Mouse (Mus musculus) adrenal gland, postnatal 0 days (tissue): Measurements from ENCODE around the gene Myo1c. TPM values are rescaled to one million over a fixed set of nuclear protein-coding genes. Genes with fewer than 3 reads are reported as not detected.

Source experiments
- polyA plus RNA-seq: library from polyadenylated mRNA; unstranded; fragments of >200 nt; fragmentation: Nextera tagmentation; extraction: Ambion mirVana; gene quantifications from 2 replicates; pipeline ENCODE4 v1.2.1, GENCODE M21; 2015

Myo1c gene
- polyA plus RNA-seq, result 33.3 and 43.7 TPM in 2 replicates

DNA sequence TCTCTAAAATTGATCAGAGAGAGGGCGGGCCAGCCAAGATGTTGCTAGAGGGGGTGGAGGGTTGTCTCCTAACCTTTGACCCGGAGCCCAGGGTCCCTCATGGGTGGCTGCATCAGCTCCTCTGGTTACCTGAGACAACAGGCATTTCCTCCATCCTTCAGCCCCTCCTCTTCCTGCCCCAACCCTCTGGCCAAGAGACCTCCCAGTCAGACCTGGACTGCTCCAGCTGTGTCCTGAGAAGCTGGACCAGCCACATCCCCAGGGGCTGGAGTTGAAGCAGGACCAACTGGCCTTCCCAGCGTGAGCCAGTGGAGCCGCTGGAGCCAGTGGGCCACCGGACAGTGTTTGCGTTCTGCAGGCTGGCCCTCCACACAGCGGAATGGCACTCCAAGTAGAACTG is at the start of gene Myo1c:
Myo1c (plus strand) TSS at position 194 of the 400 bp plus-strand sequence.

DNA sequence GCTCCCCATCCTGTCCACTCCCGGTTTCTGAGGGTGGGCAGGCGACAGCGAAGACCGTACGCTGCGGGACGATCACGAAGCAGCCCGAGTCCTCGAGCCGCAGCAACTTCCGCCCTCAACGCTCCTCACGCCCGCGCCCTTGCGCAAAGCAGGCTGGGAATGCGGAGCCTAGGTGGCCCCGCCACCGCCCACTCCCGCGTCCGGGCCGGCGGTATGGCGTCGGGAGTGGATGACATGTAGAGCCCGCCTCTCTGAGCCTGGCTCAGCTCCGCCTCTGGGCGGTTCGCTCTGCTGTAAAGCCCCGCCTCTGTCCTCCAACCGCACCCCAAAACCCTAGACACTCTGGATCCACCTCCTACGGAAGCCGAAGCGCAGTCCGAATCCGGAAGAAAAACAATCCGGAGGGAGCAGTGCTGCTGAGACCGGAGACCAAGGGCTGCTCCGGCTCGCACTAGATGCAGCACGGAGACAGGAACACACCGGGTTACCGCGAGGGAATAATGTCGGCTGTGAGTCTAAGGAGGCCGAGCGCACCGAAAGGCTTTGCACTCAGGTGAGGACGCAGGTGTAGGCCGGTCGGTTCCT is 19.6 kb upstream of the Myo1c start, which contains the start of gene Inpp5k:
Inpp5k (plus strand) TSS at position 344 of the 585 bp plus-strand sequence.

DNA sequence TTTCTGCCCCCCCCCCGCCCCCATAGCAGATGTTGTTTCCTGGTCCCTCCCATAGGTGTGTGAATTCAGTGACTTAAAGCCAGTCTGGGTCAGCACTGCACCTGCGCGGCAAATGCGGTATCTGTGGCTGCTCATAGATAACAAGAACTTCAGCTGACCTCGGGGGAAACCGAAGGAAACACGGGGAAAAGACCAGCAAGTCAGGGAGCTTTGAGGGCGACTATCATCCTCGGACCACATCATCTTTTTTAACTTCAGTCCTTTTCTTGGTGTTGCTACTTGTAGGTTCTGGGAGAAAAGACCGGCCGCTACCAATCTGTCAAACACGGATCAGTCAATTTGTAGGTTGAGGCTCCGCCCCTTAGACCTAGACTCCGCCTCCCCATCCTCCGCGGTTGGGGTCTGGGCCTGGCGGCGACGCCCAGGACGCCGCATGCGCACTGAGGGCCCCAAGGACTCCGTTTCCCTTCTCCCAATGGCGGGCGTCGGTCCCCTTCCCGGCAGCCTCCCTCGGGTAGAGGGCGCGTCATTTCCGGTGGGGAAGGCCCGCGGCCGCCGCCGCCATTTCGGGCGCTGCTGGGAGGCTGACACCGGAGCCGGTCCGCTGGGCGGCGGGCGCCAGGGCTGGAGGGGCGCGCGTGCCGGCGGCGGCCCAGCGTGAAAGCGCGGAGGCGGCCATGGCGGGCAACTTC is 28.6 kb downstream of the Myo1c start, which contains the start of gene Crk:
Crk (plus strand) TSS at position 513 of the 692 bp plus-strand sequence.

Other genes with a start within 250 kb of the Myo1c start
- gene Serpinf1, start 227.8 kb upstream of the Myo1c start, polyA plus RNA-seq, result 146 and 196 TPM in 2 replicates
- 19.6 and 24.7 TPM in 2 replicates for gene Serpinf2, start 210.9 kb upstream of the Myo1c start, polyA plus RNA-seq
- gene Wdr81, start 195.8 kb upstream of the Myo1c start, polyA plus RNA-seq, result 3.8 and 4.2 TPM in 2 replicates
- 24.9 and 26.6 TPM in 2 replicates for gene Tlcd2, start 188.8 kb upstream of the Myo1c start, polyA plus RNA-seq
- gene Prpf8, start 163.7 kb upstream of the Myo1c start, polyA plus RNA-seq, result 21.3 and 27.5 TPM in 2 replicates
- gene Rilp, start 140.4 kb upstream of the Myo1c start, polyA plus RNA-seq, result 4.1 and 4.4 TPM in 2 replicates
- 5.6 and 8.0 TPM in 2 replicates for gene Scarf1, start 137.0 kb upstream of the Myo1c start, polyA plus RNA-seq
- 8.5 and 9.5 TPM in 2 replicates for gene Slc43a2, start 118.8 kb upstream of the Myo1c start, polyA plus RNA-seq
- 55.9 and 68.0 TPM in 2 replicates for gene Pitpna, start 62.4 kb upstream of the Myo1c start, polyA plus RNA-seq
- 31.3 and 51.3 TPM in 2 replicates for gene Inpp5k, start 19.5 kb upstream of the Myo1c start, polyA plus RNA-seq
- gene Crk, start 28.8 kb downstream of the Myo1c start, polyA plus RNA-seq, result 82.4 and 86.3 TPM in 2 replicates
- gene Ywhae, start 82.4 kb downstream of the Myo1c start, polyA plus RNA-seq, result 502 and 535 TPM in 2 replicates
- 6.5 and 7.9 TPM in 2 replicates for gene Doc2b, start 145.5 kb downstream of the Myo1c start, polyA plus RNA-seq